Mouse (Mus musculus) spleen, adult 2 months (tissue): ENCODE measurements around the gene Aspscr1. TPM values are rescaled to one million over a fixed set of nuclear protein-coding genes. Genes with fewer than 3 reads are reported as not detected.

ENCODE experiments used
- DNase-seq, 2 experiments: peaks; one replicate each; pipeline versions ENCODE4 v3.0.0 to v3.0.0-alpha.2; 2012 to 2021; ENCODE audit warnings: low spot score in 2 of 2, low read depth in 1 of 2
- H3K27ac ChIP-seq: fragments of 200-500 bp; 2 replicates; pipeline ENCODE4 v1.5.1; 2012; ENCODE audit warnings: low read length, inconsistent platforms; ENCODE audit not compliant: insufficient read depth
- H3K27me3 ChIP-seq: fragments of 200-500 bp; 2 replicates; pipeline ENCODE4 v1.6.1; 2012; ENCODE audit warnings: mild to moderate bottlenecking, moderate library complexity, low read length, inconsistent platforms; ENCODE audit not compliant: control insufficient read depth, insufficient read depth
- H3K36me3 ChIP-seq: fragments of 200-500 bp; 2 replicates; pipeline ENCODE4 v1.6.1; 2012; ENCODE audit warnings: mild to moderate bottlenecking, low read length, inconsistent platforms; ENCODE audit not compliant: control insufficient read depth, insufficient read depth
- H3K4me1 ChIP-seq: fragments of 200-500 bp; 2 replicates; pipeline ENCODE4 v1.6.1; 2011; ENCODE audit warnings: inconsistent platforms; ENCODE audit not compliant: control insufficient read depth, insufficient read depth, insufficient read length
- H3K4me3 ChIP-seq: fragments of 200-500 bp; 2 replicates; pipeline ENCODE4 v1.5.1; 2011; ENCODE audit warnings: mild to moderate bottlenecking, inconsistent platforms; ENCODE audit not compliant: insufficient read depth, insufficient read length; ENCODE audit errors: extremely low read depth
- CTCF ChIP-seq: fragments of 200-500 bp; IDR thresholded peaks from 2 replicates; pipeline ENCODE4 v1.5.1; 2011; ENCODE audit warnings: mild to moderate bottlenecking, inconsistent platforms; ENCODE audit not compliant: insufficient read depth, insufficient read length, insufficient replicate concordance; ENCODE audit errors: extremely low read depth
- POLR2A ChIP-seq: fragments of 200-500 bp; IDR thresholded peaks from 2 replicates; pipeline ENCODE4 v1.6.1; 2011; ENCODE audit warnings: low read depth, low read length, inconsistent platforms
- WGBS: fragments of 180-500 bp; shearing (Covaris S2); methylation state at CpG from one replicate; pipeline ENCODE4 v1.1.7; 2018; 5-methylcytosine and 5-hydroxymethylcytosine counted together
- polyA plus RNA-seq: library from polyadenylated mRNA; depleted of rRNA; stranded (reverse); fragments of >200 nt; gene quantifications from 2 replicates; pipeline ENCODE4 v1.2.3, GENCODE M21; 2012; rRNA removed

Aspscr1 gene
- polyA plus RNA-seq, 1 experiment: 84.5 TPM

DNA sequence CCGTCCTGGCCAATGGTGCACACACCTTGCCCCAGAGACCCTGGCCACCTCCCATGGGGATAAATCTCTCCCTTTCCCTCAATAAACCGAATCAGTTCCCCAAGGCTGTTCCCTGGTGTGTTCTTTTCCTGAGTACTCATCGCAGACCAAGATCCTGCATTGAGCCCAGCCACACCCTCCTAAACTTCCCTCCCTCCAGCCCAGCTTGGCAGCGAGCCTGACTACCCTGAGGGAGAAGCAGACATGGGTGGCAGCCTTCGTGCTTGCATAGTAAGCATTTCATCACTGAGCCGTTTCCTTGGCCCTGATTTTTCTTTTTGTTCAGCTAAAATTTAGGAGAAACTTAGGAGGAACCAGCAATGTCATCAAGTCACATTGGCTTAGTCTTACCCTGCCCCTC is 60.7 kb downstream of the Aspscr1 start:
- Histone ChIP-seq H3K36me3 (no peaks in the 10 kb centered on the region), H3K27ac (no peak overlapping the region), H3K4me1 (peaks cover 3% of the 10 kb centered on the region; the same call in 1 of the 2 replicates), H3K4me3 (no peak overlapping the region), H3K27me3 (no peaks in the 10 kb centered on the region)
- WGBS: 41% methylated on average over 6 of the region's 6 CpGs
- no peak for TF ChIP-seq CTCF
- no peak for TF ChIP-seq POLR2A
- DNase-seq: no peak

DNA sequence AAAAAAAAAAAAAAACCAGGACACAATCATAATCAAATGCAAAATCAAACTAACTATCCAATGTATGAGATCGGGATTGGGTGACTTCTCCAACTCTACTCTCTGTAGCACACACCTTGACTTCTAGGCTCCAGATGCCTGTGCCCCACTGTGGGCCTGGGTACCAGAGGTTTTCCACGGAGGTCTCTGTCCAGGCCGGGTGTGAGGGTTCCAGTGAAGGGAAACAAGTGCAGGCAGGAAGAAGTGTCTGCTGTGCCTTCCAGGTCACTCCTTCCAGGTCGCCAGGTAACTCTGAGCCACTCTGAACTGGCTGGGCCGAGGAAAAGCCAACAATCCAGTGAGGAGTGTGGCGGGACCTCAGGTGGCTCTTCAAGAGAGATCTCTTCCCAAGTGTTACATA is 63.7 kb downstream of the Aspscr1 start:
- no peaks in the 10 kb centered on the region for H3K27me3 ChIP-seq
- H3K36me3 ChIP-seq: no peaks in the 10 kb centered on the region
- H3K27ac ChIP-seq: no peak overlapping the region
- 83% methylated on average over 6 of the region's 6 CpGs for WGBS
- no peak for DNase-seq
- no peak overlapping the region for H3K4me3 ChIP-seq
- H3K4me1 ChIP-seq: no peaks in the 10 kb centered on the region
- TF ChIP-seq CTCF (no peak), POLR2A (no peak)

DNA sequence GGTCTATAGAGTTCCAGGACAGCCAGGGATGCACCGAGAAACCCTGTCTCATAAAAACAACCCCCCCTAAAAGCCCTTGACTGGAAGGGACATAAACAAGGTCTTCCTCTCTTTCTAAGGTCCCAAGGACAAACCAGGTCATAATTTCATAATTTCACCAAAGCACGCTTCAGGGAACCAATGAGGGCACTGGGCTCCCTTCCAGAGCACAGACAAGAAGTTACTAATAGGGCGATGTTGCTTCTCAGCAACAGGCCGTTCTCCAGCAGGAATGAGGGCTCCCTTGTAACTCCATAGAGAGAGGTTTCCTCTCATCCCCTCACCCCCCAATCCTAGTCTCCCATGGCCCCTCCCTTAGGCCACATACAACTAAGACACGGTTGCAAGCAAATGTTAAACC is 68.2 kb downstream of the Aspscr1 start:
- 87% methylated on average over 5 of the region's 5 CpGs for WGBS
- Histone ChIP-seq H3K4me3 (no peak overlapping the region), H3K27ac (no peak overlapping the region), H3K27me3 (no peaks in the 10 kb centered on the region), H3K36me3 (no peaks in the 10 kb centered on the region), H3K4me1 (no peaks in the 10 kb centered on the region)
- no peak for DNase-seq
- TF ChIP-seq CTCF (no peak), POLR2A (no peak)

DNA sequence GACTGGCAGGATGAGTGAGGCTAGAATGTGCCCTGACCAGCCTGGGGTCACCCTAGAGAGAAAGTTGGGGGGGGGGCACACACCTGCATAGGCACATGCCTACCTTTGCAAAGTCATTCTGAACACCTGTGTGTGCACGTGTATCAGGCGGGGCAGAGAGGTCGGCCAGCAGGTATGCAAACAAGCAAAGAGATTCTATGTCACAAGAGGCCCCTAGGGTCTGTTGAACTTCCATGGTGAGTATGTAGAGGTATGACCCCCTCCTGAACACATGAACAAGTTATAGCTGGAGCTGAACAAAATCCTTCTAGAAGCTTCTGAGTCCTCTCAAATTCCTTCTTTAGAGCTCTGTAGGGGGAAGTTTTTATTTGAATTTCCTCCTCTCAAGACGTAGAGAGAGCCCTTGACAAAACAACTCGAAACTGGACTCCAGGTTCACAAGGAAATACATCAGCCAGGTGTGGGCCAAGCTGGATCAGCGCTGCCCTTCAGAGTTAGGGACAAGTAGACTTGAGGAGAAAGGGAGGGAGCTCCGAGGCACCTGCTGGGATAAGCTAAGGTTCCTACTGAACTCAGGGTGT is 71.4 kb downstream of the Aspscr1 start:
- H3K27me3 ChIP-seq: no peaks in the 10 kb centered on the region
- H3K4me3 ChIP-seq: no peak overlapping the region
- no peak for TF ChIP-seq CTCF
- no peak for TF ChIP-seq POLR2A
- 78% methylated on average over 7 of the region's 7 CpGs for WGBS
- no peaks in the 10 kb centered on the region for H3K4me1 ChIP-seq
- no peak for DNase-seq
- H3K27ac ChIP-seq: no peak overlapping the region
- no peaks in the 10 kb centered on the region for H3K36me3 ChIP-seq

DNA sequence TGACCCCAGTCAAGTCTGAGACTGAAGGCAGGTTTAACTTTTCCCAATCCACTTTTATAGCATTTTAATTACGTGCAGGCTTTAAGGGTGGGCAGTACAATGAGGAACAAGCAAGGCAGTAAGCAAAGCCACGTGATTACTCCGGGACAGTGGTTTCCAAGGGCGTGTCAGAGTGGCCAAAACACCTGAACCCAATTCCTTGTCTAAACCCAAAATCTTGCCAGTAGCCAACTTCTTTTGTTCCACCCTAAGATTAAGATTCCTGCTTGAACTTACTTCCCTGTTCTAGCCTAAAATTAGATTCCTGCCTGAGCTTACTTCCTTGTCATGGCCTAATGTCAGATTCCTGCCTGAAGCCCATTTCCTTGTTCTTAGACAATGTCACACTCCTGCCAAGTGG is 75.2 kb downstream of the Aspscr1 start:
- no peak overlapping the region for H3K27ac ChIP-seq
- 48% methylated on average over 4 of the region's 4 CpGs for WGBS
- no peak for DNase-seq

DNA sequence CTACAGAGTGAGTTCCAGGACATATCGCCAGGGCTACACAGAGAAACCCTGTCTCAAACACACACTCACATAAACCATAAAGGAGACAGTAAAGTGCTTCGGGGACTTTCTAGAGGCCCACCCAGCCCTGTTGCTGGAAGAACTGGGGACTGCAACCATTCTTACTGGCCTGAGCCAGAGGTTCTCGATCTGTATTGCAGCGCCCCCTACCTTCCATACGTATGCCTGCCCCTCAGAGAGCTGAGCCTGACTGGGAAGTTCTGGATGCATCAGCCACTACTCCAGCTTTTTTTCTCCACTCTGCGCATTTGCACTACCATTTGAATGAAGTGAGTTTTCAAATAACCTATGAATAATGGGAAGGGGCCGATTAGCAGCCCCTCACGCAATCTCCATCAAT is 76.7 kb downstream of the Aspscr1 start:
- Histone ChIP-seq H3K4me3 (no peak overlapping the region), H3K27ac (no peak overlapping the region), H3K27me3 (no peaks in the 10 kb centered on the region), H3K36me3 (no peaks in the 10 kb centered on the region), H3K4me1 (no peaks in the 10 kb centered on the region)
- no peak for TF ChIP-seq POLR2A
- TF ChIP-seq CTCF: peak; percentile 44; the same call in 1 of the 2 replicates
- WGBS: 64% methylated on average over 8 of the region's 8 CpGs
- peak; percentile 27 to 37 for DNase-seq

More for the DNA sequence above, 75.2 kb downstream of the Aspscr1 start:
- Histone ChIP-seq H3K4me3 (no peak overlapping the region), H3K36me3 (no peaks in the 10 kb centered on the region), H3K4me1 (no peaks in the 10 kb centered on the region), H3K27me3 (no peaks in the 10 kb centered on the region)
- TF ChIP-seq CTCF: no peak
- TF ChIP-seq POLR2A: no peak

DNA sequence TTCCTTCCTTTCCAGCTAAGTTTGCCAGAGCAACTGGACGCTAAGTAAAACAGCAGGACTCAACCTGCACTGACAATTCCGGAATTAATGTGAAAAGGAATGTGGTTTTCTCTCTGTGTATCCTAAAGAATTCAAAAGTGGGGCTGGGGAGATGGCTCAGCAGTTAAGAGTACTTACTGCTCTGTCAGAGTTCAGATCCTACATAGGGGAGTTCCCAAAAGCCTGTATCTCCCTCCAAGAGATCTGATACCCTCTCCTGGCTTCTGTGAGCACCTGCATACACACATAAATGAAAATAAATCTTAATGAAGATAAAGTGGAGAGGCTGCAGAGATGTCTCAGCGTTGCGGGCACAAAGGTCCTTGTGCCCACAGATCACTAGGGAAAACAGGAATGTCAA is 78.8 kb downstream of the Aspscr1 start:
- Histone ChIP-seq H3K4me1 (no peaks in the 10 kb centered on the region), H3K36me3 (no peaks in the 10 kb centered on the region), H3K27me3 (no peaks in the 10 kb centered on the region), H3K4me3 (no peak overlapping the region), H3K27ac (no peak overlapping the region)
- WGBS: 89% methylated on average over 4 of the region's 4 CpGs
- DNase-seq: no peak
- no peak for TF ChIP-seq CTCF
- TF ChIP-seq POLR2A: no peak

Other genes starting within 250 kb of the Aspscr1 start
- gene Nploc4, start 235.3 kb upstream of the Aspscr1 start, polyA plus RNA-seq: 25.3 and 31.0 TPM in 2 replicates
- gene Tspan10, start 230.3 kb upstream of the Aspscr1 start, polyA plus RNA-seq: 7.9 and 9.1 TPM in 2 replicates
- 0.14 and 0.35 TPM in 2 replicates for gene Pde6g, start 219.5 kb upstream of the Aspscr1 start, polyA plus RNA-seq
- 9.1 and 11.0 TPM in 2 replicates for gene Oxld1, start 214.9 kb upstream of the Aspscr1 start, polyA plus RNA-seq
- gene Ccdc137, start 214.9 kb upstream of the Aspscr1 start, polyA plus RNA-seq: 11.2 TPM in 2 replicates
- gene Arl16, start 205.4 kb upstream of the Aspscr1 start, polyA plus RNA-seq: 13.2 and 14.4 TPM in 2 replicates
- gene Mrpl12, start 188.4 kb upstream of the Aspscr1 start, polyA plus RNA-seq: 55.1 and 55.7 TPM in 2 replicates
- gene Slc25a10, start 181.1 kb upstream of the Aspscr1 start, polyA plus RNA-seq: 36.5 and 48.1 TPM in 2 replicates
- 0.30 and 0.36 TPM in 2 replicates for gene Gcgr, start 142.3 kb upstream of the Aspscr1 start, polyA plus RNA-seq
- gene Mcrip1, start 123.2 kb upstream of the Aspscr1 start, polyA plus RNA-seq: 79.9 and 99.4 TPM in 2 replicates
- not detected in 2 replicates for gene Ppp1r27, start 121.8 kb upstream of the Aspscr1 start, polyA plus RNA-seq
- gene P4hb, start 99.7 kb upstream of the Aspscr1 start, polyA plus RNA-seq: 76.8 and 79.2 TPM in 2 replicates
- gene Arhgdia, start 91.3 kb upstream of the Aspscr1 start, polyA plus RNA-seq: 620 and 856 TPM in 2 replicates
- gene Alyref, start 74.6 kb upstream of the Aspscr1 start, polyA plus RNA-seq: 22.1 and 27.2 TPM in 2 replicates
- gene Anapc11, start 74.6 kb upstream of the Aspscr1 start, polyA plus RNA-seq: 80.1 and 101 TPM in 2 replicates
- 4.4 and 5.5 TPM in 2 replicates for gene Npb, start 64.5 kb upstream of the Aspscr1 start, polyA plus RNA-seq
- 139 and 165 TPM in 2 replicates for gene Pcyt2, start 55.0 kb upstream of the Aspscr1 start, polyA plus RNA-seq
- gene Sirt7, start 47.7 kb upstream of the Aspscr1 start, polyA plus RNA-seq: 119 and 139 TPM in 2 replicates
- 29.9 and 31.3 TPM in 2 replicates for gene Mafg, start 39.4 kb upstream of the Aspscr1 start, polyA plus RNA-seq
- 7.5 and 8.7 TPM in 2 replicates for gene Pycr1, start 29.2 kb upstream of the Aspscr1 start, polyA plus RNA-seq
- 0.83 and 1.5 TPM in 2 replicates for gene Myadml2, start 24.8 kb upstream of the Aspscr1 start, polyA plus RNA-seq
- gene Notum, start 11.8 kb upstream of the Aspscr1 start, polyA plus RNA-seq: 0.08 and 0.38 TPM in 2 replicates
- 44.1 and 52.2 TPM in 2 replicates for gene Cenpx, start 40.8 kb downstream of the Aspscr1 start, polyA plus RNA-seq
- gene Lrrc45, start 41.0 kb downstream of the Aspscr1 start, polyA plus RNA-seq: 33.5 and 34.9 TPM in 2 replicates
- 3.0 and 4.9 TPM in 2 replicates for gene Rac3, start 48.5 kb downstream of the Aspscr1 start, polyA plus RNA-seq
- gene Dcxr, start 54.3 kb downstream of the Aspscr1 start, polyA plus RNA-seq: 39.1 and 49.3 TPM in 2 replicates
- 5.3 and 5.8 TPM in 2 replicates for gene Cbr2, start 59.1 kb downstream of the Aspscr1 start, polyA plus RNA-seq
- gene Hmga1b, start 89.8 kb downstream of the Aspscr1 start, polyA plus RNA-seq: 0.67 and 0.84 TPM in 2 replicates
- gene Rfng, start 111.2 kb downstream of the Aspscr1 start, polyA plus RNA-seq: 27.5 and 32.9 TPM in 2 replicates
- gene Gps1, start 111.3 kb downstream of the Aspscr1 start, polyA plus RNA-seq: 84.9 and 88.9 TPM in 2 replicates
- gene Dus1l, start 123.4 kb downstream of the Aspscr1 start, polyA plus RNA-seq: 35.0 and 39.4 TPM in 2 replicates
- 151 and 179 TPM in 2 replicates for gene Fasn, start 151.6 kb downstream of the Aspscr1 start, polyA plus RNA-seq